Mouse (Mus musculus): Measurements from ENCODE around the gene Gpr153. TPM values are rescaled to one million over a fixed set of nuclear protein-coding genes. Genes with fewer than 3 reads are reported as not detected.
"Not testable (repeated sequence)": the region's sequence is repeated elsewhere in the genome, so short reads cannot be mapped to it uniquely, and the experiment has no call there.

Gene Gpr153
- 10 to 100 TPM in 1 of 2 experiments, 1 to 10 TPM in 1; 9.9 to 11.0 TPM for total RNA-seq (2021)
- long read RNA-seq, experiment 1, partial matches to known transcripts, result 0 of 6 reads
- long read RNA-seq, experiment 1, other reads (novel, unspliced or antisense), result 4 of 6 reads
- long read RNA-seq, experiment 2, partial matches to known transcripts, result 1 of 13 reads
- long read RNA-seq, experiment 2, other reads (novel, unspliced or antisense), result 7 of 13 reads

DNA sequence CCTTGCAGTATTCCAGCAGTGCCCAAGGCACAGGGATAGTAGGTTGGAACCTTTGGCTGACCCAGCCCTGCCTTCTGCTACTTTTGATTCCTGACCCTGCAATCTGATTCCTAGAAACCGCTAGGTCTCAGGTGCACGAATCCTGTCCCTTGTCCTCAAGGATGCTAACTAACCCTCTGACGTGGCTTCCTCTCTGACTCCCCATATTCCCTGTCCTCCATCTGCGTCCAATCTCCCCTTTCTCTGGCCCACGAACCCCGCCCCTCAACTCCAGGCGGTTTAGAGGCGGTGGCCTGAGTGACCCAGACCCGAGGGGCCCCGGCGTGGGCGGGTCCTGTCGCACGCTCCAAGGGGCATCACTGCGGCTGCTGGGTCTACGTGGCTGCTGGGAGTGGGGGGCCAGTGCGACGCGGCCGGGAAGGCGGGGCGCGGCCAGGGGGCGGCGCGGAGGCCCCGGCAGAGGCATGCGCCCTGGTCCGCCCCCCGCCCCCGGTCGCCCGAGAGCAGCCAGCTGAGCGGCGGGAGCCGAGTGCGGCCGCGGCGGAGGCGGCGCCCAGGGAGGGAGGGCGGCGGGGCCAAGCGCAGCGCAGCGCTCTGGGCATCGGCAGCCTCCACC, at the start of gene Gpr153:
Gpr153 (plus strand) TSS at position 612 of the 616 bp plus-strand sequence.
- DNase-seq, result peak; percentile 77

DNA sequence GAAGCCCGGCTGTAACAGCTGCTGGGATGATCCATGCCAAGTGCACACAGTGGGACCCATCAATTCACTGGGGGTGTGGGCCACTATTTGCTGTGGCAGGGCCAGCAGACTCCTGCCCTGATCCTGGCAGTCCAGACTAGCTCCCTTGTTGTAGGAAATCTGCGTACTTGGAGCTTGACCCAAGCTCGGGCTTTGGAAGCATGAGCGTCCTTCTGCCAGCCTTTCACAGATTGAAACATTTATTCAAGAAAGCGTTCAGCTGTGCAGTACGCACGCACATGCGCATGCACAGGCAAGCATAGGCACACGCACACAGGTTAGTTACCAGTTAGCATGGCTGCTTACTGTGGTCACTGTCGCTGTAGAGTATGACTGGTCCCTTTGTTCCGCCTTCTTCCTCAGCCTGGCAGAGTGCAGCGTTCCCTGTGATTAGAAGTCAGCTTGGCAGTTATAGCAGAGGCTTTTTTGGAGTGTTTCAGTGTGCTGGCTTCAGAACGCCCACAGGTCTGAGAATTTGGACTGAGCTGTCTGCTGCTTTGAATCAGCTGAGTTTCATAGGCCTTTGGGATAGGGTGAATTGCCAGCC, 47.0 kb upstream of the Gpr153 start:
- no peak for DNase-seq

DNA sequence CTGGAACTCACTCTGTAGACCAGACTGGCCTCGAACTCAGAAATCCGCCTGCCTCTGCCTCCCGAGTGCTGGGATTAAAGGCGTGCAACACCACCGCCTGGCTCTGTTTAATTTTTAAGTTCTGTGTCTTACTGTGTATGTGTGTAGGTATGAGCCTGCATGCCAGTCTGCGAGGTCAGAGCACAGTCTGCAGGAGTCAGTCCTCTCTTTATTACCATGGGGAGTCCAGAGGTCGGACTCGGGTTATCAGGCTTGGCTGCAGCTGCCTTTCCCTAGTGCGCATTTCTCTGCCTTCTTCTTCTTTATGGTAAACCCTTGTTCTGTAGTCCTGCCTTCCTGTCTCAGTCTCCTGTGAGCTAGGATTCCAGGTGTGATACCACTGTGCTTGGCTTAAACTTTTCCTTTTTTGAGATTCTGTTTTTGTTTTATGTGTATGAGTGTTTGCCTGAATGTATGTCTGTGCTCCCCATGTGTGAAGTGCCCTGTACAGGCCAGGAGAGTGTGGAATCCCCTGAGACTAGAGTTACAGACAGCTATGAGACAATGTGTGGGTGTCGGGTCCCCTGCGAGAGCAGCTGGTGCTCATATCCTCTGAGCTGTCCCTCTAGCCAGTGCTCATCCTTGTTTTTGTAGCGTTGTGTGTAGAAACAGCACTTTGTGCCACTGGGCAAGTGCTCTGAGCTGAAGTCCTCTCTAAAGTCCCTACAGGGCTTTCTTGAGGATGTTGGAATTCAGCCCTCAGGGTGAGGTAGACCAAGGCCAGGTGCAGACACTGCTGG, 46.1 kb upstream of the Gpr153 start:
- no peak for DNase-seq

DNA sequence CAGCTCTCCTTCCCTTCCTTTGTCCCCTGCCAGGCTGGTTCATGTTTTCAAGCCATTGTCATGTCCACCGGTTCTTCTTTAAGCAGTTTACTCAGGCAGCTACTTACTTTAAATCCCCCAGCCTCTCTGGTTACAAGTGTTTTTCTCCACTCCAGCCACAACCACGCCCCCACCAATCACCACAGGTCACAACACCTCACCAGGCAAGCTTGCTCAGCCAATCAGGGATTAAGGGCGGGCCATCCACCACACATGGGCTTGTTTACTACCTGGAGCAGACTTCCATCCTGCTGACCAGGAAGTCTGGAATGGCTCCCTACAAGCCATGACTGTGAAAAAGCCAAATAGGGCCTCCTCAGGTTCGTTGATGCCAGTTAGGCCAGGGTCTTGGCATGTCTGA, 43.7 kb upstream of the Gpr153 start:
- DNase-seq, result not testable (repeated sequence)

DNA sequence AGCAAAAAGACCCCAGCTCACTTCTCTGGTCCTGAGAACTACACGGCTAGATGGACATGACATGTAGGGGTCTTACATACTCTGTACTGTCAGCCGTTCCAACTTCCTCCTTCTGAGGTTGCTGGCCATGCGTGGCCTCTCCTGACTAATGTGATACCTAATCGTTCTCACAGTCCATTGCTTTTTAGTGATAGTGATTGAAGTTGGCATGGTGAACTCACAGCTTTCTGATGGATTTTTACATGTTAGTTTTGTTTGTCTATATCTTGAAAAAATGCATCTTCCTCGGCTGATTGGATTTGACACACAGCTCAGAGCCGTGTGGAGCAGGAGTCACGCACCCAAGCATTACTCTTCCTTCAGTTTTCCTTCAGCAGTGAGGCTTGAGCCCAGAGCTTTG, 42.7 kb upstream of the Gpr153 start:
- DNase-seq, result no peak

DNA sequence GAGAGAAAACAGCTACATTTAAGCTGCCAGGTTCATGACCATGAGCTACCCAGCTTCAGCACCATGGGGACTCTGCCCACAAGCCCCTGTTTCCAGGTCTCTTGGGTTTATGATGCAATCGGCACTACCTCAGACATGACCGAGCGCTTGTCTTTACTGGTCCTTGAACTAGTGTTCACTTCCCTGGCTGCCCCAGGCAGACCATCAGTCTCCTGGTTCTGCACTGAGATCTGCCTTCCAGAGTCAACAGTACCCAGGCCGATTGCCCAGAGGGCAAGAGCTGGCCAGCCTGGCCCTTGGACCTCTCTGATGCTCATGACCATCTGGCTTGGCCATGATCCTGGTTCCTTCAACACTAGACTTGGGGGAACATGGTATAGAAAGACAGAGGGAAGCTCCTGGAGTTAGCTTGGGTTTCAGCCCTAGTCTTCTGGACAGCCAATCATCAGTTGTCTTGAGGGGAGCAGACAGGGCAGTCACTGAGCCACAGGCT, 41.6 kb upstream of the Gpr153 start:
- no peak for DNase-seq

DNA sequence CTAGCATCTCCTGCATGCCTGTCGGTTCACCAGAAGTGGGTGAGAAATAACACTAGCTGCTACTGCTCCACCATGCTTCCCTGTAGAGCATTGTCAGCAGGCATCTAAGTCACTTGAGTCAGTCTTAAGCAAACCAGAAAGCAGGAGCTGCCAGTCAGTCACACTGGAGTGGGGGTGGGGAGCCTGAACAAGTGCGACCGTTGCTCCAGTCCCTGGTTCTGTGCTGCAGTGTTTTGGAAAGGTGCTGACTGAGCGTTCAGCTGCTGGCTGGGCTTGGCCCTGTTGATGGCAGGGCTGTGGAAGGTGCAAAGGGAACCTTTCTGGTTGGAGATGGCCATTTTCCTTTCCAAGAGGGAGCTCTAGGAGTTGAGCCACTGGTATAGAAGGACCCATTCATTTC, 34.1 kb upstream of the Gpr153 start:
- DNase-seq, result no peak

DNA sequence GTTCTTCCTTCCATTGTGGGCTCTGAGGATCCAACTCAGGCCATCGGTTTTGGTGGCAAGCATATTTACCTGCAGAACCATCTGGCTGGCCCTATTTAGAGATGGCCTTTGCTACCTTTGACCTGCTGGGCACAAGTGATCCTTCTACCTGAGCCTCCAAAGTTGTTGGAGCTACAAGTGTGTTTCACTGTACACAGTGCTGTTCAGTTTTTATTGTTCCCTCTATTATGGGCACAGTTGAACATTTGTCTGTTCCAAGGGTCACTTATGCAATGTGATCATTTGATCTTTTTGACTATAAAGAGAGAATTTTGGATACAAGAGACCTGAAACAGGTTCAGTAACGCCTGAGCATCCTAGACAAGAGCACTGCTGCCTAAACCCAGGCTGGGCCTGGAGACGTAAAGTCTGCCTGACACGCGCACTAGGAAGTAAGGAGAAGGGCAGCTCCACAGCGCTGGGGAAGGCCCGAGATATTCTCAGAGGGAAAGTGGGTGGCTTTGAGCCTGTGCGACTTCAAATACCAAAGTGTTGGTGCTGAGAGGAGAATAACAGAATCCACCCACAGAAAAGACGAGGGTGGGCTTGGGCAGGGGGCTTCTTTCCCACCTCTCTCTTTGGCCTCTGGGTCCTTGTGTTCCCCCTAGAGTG, 30.7 kb upstream of the Gpr153 start:
- no peak for DNase-seq

DNA sequence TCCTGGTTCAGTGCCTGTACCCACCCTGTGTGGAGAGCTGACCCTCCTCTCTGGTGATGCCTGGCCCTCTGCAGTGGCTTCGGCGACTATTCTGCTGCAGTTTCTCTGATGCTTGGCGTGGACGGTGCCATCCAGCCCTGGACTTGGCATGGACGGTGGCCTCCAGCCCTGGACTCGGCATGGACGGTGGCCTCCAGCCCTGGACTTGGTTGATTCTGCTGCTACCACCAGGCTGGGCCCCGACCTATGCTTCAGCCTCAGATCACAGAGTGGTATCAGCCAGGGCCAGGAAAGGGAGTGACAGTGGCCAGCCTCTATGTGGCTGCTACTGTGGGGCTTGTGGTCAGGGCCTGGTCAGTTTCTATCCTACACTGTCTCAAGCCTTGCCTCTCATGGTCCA, 30.1 kb upstream of the Gpr153 start:
- no peak for DNase-seq

DNA sequence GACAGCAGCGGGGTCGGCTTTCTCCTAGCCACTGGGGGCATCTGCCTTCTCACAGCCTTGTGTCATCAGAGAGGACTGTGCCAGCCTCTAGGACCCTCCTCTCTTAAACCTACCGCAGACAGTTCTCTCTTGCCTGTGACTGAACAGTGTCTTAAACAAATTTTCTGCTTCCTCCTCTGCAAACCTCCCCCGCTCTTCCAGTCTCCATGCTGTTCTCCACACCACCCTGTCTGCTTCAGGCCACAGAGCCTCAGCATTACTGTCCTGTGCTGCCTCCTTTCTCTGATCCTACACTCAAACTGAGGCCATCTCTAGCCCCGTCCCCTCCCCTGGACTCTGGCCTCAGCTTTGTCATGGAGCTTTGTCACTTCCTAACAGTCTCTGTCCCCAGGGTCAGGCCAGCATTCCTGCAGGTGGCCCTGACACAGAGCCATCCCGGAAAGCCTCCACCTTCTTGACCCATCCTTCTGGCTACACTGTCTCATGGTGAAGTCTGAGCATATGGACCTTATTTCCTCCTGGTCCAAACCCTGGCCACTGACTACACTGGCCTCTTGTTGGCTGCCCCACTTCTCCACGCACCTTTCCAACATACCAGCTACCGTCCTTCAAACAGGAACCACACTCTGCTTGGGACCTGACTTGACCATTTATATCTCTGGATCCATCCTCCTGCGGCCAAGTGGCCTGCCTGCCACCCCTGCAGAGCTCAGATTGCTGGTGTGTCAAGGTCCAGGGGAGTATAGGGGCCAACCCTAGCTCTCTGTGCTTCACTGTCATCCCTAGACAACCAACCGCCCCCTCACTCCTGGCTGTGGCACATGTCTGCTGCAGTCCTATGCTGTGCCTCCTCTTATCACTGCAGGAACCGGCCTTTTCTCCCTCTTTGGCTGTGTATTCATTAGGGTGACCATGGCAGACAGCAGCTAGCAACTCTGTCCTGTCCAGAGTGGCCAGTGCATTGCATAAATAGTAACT, 29.2 kb upstream of the Gpr153 start:
- DNase-seq, result no peak

DNA sequence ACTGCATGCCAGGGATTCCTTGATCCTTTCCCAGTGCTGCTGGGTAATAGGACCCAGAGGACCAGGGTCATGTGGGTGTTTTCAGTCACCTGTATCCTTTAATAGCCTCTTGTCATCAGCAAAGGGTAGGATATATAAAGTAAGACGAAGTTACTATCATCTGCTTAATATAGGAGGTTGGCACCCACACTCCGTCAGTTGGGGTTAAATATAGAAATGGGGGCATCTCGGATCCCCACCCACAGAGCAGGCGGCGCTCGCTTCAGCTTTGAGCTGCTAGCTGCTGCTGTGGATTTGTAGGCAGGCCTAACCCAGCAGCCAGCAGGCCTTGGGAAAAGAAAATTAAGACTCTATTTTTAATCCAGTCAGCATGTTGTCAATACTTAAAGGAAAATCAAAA, 28.0 kb upstream of the Gpr153 start:
- peak; percentile 48 for DNase-seq

DNA sequence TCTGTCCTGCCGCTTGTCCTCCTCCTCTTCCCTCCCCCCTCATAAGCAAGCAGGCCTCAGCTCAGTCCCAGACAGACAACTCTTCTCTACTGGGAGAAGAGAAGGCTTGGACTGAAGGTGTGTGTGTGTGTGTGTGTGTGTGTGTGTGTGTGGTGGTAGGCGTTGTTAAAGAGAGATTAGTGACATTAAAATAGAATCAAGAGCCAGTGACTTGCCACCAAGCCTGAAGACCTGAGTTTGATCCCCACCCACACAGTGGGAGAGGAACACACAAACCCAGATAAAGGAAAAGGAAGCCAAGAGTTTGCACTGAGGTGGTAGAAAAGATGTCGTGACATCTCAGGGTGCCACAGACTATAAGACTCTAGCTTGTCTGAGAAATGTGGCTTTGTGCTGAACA, 26.8 kb upstream of the Gpr153 start:
- no peak for DNase-seq

DNA sequence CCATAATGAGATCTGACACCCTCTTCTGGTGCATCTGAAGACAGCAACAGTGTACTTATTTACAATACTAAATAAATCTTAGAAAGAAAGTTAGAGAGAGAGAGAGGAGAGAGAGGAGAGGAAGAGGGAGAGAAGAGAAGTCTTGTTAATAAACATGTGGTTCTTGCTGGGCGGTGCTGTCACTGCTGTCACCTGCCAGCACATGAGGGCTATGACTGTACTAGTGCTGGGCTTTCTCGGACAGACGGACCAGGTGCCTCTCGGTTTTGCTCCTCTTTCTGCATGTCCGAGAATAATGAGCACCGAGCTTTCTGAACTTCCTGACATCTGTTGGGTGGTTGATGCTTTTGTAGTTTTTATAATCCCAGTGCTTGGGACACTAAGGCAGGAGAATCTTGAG, 23.4 kb upstream of the Gpr153 start:
- DNase-seq, result no peak

DNA sequence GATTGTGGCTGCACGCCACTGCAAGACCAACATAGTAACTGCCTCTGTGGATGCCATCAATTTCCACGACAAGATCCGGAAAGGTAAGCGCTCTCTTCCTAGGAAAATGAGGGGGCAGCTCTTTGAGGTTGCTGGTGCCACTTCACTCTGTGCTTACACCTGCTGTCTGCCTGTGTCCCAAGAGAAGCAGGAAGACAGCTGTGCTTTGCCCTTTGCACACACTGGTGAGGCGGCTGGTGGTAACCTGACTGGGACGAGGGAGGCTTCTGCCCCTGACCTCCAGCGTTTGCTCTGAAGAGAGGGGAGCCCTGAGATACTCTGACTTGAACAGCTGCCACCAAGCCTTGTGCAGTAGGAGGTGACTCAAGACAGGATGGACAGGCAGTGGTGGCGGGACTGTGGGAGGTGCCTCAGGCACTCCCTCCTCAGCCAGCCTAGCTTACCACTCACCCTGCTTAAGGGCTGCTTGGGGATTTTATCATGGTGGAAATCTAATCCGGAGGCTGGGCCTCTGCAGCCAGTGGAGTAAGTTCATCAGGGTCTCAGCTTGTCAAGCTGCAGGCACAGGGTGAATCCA, 20.8 kb upstream of the Gpr153 start:
- DNase-seq, result no peak

DNA sequence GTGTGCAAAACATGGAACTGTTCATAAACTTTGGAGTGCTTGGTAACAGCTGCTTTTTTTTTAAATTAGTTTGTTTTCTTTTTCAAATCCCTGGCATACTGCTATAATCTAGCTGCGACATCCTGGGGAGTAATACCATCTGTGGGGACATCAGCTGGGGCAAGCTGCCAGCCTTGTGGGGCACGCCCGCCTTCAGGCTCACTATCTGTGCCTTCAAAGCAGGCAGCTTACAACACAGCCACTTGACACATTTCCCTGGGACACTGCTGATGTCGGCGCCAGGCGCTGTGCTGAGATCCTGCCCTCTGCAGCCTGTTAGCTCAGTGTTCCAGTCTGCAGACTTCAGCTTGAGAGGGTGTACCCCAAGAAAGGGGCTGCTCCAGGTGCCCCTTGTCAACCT, 17.0 kb upstream of the Gpr153 start:
- peak; percentile 67 for DNase-seq

DNA sequence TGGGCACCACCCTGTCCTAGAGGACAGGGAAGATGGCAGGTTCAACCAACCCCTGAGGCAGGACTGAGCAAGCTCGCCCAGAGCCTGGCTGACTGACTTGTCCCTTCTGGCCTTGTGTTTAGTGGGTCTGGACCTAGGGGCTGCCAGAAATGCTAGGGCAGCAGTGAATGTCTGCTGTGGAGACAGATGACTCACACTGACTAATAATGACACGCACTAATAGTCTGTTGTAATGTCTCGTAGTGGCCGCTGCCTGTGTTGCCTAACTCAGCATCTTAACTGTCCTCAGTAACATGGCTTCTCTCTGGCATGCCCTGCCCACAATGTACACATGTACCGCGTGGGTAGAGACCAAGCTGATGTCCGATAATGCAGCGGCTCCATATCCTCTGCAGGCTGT, 13.6 kb upstream of the Gpr153 start:
- no peak for DNase-seq

DNA sequence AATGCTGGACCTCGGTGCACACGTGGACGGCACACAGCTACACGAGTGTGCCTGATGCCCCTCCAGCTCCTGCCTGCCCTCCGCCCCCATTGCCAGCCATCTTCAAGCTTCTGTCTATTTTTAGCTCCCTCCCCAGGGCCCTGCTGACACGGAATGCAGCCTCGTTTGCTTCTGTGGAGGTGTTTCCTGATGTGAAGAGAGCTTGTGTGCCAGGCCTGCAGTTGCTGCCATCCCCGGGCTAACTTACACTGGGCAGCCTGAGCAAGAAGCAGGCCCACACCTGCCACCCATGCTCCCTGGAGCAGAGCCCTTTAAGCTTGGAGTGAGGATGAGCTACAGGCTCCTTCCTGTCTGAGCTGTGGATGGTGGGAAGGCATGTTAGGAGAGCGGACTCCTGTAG, 11.8 kb upstream of the Gpr153 start:
- peak; percentile 56 for DNase-seq

DNA sequence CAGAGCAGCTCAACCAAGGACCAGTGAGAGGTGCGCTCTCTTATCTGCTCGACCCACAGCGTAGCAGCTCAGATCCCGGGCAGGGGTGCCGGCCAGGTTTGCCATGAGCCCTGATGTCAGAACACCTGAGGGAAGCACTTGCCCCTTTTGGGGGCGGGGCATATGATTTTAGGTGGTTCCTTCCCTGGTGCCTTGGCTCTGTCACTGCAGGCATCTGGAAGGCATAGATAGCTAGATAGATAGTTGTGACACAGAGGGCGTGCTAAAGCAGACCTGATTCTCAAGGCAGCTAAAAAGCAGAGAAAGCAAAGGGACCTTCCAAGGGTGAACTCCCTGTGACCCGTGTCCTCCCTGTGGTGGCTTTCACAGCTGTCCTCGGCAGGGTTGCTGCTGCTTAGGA, 10.9 kb upstream of the Gpr153 start:
- no peak for DNase-seq

DNA sequence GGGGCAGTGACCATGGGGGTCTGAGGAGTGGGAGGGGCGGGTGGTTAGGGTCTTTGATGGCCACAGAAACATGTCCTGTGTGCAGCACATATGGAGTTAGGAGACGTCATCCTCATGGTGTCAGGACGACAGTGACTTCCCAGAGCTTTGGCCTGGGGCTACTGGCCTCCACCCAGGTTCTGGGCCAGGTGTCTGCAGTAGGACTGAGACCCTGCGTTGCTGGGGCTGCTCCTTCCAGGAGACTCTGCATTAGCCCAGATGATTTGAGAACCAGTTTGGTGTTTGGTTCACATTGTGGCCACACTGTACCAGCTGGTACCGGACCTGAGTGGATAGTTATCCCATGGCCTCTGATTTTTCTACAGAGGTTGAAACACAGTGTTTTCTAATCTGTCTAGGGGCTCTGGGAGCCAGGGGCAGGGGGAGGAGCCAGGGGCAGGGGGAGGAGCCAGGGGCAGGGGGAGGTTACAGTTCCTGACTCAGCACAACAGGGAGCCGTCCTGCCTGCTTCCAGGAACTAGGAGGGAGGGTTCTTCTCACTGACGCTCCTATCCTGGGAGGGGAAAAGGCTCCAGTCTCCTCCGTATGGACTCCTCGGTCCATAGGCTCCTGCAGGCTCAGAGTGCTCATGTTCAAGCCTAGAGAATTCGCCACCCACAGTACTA, 10.4 kb upstream of the Gpr153 start:
- DNase-seq, result no peak

DNA sequence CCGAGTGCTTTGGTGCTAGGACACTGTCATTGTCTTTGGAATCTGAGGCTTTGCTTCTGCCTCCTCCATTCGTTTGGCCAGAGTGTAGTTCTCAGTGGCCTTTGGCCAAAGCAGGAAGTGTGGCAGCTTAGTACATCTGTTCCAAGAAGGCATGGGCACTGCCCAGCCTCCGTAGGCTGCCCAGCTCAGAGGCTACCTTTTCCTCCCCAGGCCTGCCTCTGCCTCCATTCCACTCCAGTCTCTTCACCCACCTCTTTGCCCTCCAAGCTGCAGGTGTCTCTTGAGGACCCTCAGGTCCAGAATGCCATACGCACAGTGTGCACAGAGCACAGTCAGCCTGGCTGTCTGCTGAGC, 9.9 kb upstream of the Gpr153 start:
- no peak for DNase-seq

All from gastrocnemius, postnatal 25 days (tissue).